Mouse (Mus musculus) liver, embryonic 16.5 days (tissue): Measurements from ENCODE around the gene Rdm1. TPM values are rescaled to one million over a fixed set of nuclear protein-coding genes. Genes with fewer than 3 reads are reported as not detected.
"Not testable (repeated sequence)": the region's sequence is repeated elsewhere in the genome, so short reads cannot be mapped to it uniquely, and the experiment has no call there.

Experiments used
- ATAC-seq: fragments of 200-750 bp; cut with Nextera tagmentation; 2 replicates; pipeline ENCODE4 v1.8.0; 2017; ENCODE audit warnings: low read depth, mild to moderate bottlenecking, moderate number of reproducible peaks, moderate library complexity
- H3K27ac ChIP-seq: fragments of 300-500 bp; sonication (generic); 2 replicates; pipeline ENCODE4 v1.5.1; 2014; ENCODE audit warnings: mild to moderate bottlenecking, low read length
- H3K27me3 ChIP-seq: fragments of 300-500 bp; sonication (generic); 2 replicates; pipeline ENCODE4 v1.6.1; 2014; ENCODE audit warnings: low read depth, low read length, mixed read lengths; ENCODE audit not compliant: control insufficient read depth, insufficient read depth
- H3K36me3 ChIP-seq: fragments of 300-500 bp; sonication (generic); 2 replicates; pipeline ENCODE4 v1.6.1; 2014; ENCODE audit warnings: mild to moderate bottlenecking; ENCODE audit not compliant: control insufficient read depth, insufficient read depth
- H3K4me1 ChIP-seq: fragments of 300-500 bp; sonication (generic); 2 replicates; pipeline ENCODE4 v1.6.1; 2014; ENCODE audit warnings: low read depth, low read length, mixed read lengths; ENCODE audit not compliant: control insufficient read depth
- H3K4me2 ChIP-seq: fragments of 300-500 bp; sonication (generic); 2 replicates; pipeline ENCODE4 v1.6.1; 2014; ENCODE audit warnings: low read depth, low read length, mixed read lengths
- H3K4me3 ChIP-seq: fragments of 300-500 bp; sonication (generic); 2 replicates; pipeline ENCODE4 v1.5.1; 2014; ENCODE audit warnings: low read depth, mild to moderate bottlenecking, low read length
- H3K9ac ChIP-seq: fragments of 300-500 bp; sonication (generic); 2 replicates; pipeline ENCODE4 v1.6.1; 2014; ENCODE audit warnings: low read depth, low read length
- H3K9me3 ChIP-seq: fragments of 300-500 bp; sonication (generic); replicated peaks from 2 replicates; pipeline ENCODE4 v1.6.1; 2016; ENCODE audit warnings: low read length; ENCODE audit not compliant: control insufficient read depth
- WGBS: fragments of 180-500 bp; shearing (Covaris S2); extraction: QIAGEN DNeasy Blood & Tissue Kit; methylation state at CpG from one replicate; pipeline ENCODE4 v1.1.7; 2014; ENCODE audit not compliant: insufficient replicate concordance; 5-methylcytosine and 5-hydroxymethylcytosine counted together
- polyA plus RNA-seq: library from polyadenylated mRNA; unstranded; fragments of >200 nt; fragmentation: Nextera tagmentation; extraction: Ambion mirVana; gene quantifications from 2 replicates; pipeline ENCODE4 v1.2.1, GENCODE M21; 2015

Rdm1 gene
- polyA plus RNA-seq, 1 experiment from 2014 or later: 10.1 TPM

DNA sequence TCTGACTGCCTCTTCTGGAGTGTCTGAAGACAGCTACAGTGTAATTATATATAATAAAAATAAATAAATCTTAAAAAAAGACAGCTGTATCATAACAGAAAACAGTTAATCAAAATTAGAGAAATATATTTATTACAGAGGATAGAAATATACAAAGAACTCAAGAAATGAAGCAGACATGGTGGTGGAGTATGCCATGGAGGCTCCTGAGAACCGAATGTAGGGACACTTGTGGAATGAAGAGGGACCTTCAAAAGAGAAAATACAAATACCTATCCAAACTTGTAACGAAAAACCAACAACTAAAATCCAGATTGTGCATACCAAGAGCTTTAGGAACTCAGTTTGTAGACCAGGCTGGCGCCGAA, 18.0 kb downstream of the Rdm1 start:
- not testable (repeated sequence) for H3K4me2 ChIP-seq, H3K4me3 ChIP-seq, H3K36me3 ChIP-seq, H3K9ac ChIP-seq, ATAC-seq, H3K27me3 ChIP-seq, H3K9me3 ChIP-seq
- Histone ChIP-seq H3K27ac (peak overlapping the region; percentile 64), H3K4me1 (peaks cover 11% of the 10 kb centered on the region)
- 0% methylated on average over 4 of the region's 4 CpGs for WGBS

DNA sequence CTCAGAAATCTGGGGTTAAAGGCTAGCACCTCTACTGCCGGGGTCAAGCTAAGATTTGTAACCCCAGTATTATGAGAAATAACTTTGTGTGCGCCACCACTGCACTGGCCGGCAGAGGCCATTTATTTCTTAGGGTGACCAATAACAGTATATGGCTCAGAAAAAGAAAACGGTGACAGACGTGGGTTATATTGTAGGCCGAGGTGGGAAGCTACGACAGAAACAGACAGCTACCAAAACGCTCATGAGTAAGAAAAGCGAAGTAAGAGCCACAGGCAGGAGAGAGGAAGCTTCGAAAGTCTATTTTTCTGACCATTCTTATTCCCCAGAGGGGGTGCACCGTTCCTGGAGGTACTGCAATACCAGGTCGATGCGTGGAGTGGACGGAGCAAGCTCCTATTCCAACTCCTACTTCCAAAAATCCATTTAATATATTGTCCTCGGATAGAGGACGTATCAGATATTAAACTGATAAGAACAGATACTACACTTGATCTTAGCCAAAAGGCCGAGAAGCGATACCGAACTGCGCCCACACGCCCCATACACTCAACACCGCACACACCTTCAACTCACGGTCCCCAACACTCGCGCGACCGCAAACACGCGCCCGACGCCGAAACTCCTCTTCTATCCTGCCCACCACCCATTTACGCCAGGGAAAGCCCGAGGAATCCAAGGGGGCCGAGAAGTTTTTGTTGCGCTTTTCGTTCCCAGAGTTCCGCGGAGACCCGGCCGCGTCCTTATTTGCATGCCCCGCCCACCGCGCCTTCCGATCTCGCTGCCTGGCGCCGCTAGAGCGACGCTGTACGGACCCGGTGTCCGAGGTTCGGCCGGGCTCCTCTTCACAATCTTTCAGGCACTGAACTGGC, 18.7 kb downstream of the Rdm1 start:
- ATAC-seq: peak; percentile 76

DNA sequence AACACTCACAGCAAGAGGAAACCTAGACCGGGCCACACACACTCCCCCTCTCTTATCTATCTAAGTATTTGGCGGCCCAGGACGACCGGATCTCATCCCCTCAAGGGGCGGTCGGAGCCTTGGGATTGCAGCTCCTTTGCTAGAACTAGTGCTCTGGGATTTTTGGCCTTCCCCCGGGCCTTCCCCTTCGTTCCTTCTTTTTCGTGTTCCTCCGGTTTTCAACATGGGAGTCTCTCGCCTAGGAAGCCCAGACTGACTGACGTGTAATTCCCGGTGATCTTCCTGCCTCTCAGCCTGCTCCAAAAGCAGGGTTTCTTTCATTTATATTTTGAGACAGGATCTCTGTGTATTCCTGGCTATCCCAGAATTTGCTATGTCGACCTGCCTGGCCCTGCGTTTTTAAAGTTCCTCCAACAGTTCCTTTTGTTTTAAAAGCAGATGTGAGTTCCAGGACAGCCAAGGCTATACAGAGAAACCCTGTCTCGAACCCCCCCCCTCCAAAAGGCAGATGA, 19.3 kb downstream of the Rdm1 start:
- peak overlapping the region; percentile 70; the same call in 1 of the 2 replicates for H3K27ac ChIP-seq
- H3K9me3 ChIP-seq, H3K27me3 ChIP-seq, H3K36me3 ChIP-seq, H3K4me1 ChIP-seq: not testable (repeated sequence)
- peak overlapping the region; percentile 64 for H3K4me2 ChIP-seq
- peak overlapping the region; percentile 52 for H3K4me3 ChIP-seq
- 17% methylated on average over 13 of the region's 16 CpGs for WGBS
- ATAC-seq: peak; percentile 0; the same call in 1 of the 2 replicates
- H3K9ac ChIP-seq: peak overlapping the region; percentile 58

More for the DNA sequence above, 18.7 kb downstream of the Rdm1 start:
- H3K4me1 ChIP-seq: peaks cover 11% of the 10 kb centered on the region
- H3K36me3 ChIP-seq, H3K9me3 ChIP-seq, H3K27me3 ChIP-seq: not testable (repeated sequence)
- peak overlapping the region; percentile 64 for H3K4me2 ChIP-seq
- under 1% methylated on average over 43 of the region's 56 CpGs for WGBS
- peak overlapping the region; percentile 70 for H3K27ac ChIP-seq
- peak overlapping the region; percentile 52 for H3K4me3 ChIP-seq
- H3K9ac ChIP-seq: peak overlapping the region; percentile 58

DNA sequence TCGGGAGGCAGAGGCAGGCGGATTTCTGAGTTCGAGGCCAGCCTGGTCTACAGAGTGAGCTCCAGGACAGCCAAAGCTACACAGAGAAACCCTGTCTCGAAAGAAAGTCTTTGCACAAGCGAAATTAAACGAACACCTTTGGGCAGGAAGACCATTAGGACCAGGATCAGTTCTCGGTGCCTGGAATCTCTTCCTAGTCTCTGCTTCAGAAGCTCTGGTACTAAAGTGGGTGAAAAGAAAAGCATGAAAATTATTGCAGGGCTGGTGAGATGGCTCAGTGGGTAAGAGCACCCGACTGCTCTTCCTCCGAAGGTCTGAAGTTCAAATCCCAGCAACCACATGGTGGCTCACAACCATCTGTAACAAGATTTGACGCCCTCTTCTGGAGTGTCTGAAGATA, 20.1 kb downstream of the Rdm1 start:
- H3K27me3 ChIP-seq, H3K4me3 ChIP-seq, H3K4me1 ChIP-seq, H3K27ac ChIP-seq, ATAC-seq, H3K36me3 ChIP-seq, H3K4me2 ChIP-seq, H3K9ac ChIP-seq, H3K9me3 ChIP-seq: not testable (repeated sequence)
- 84% methylated on average over 10 of the region's 10 CpGs for WGBS

GRCm38 (mm10) chr11:101656356-101656755, 29.4 kb downstream of the Rdm1 start:
- peaks cover 6% of the 10 kb centered on the region for H3K4me1 ChIP-seq
- H3K4me3 ChIP-seq: no peak overlapping the region
- H3K9me3 ChIP-seq: 0 out of 2 replicates have a peak, but pooled peaks cover 2% of the 10 kb centered on the region
- no peak overlapping the region for H3K9ac ChIP-seq
- no peak overlapping the region for H3K27ac ChIP-seq
- H3K4me2 ChIP-seq: no peak overlapping the region
- 69% methylated on average over 4 of the region's 4 CpGs for WGBS
- H3K27me3 ChIP-seq: peaks cover 3% of the 10 kb centered on the region
- no peaks in the 10 kb centered on the region for H3K36me3 ChIP-seq
- ATAC-seq: no peak

GRCm38 (mm10) chr11:101657528-101657885, 30.5 kb downstream of the Rdm1 start:
- WGBS: 11% methylated on average over 3 of the region's 3 CpGs
- Histone ChIP-seq H3K4me3 (peak overlapping the region; percentile 22; the same call in 1 of the 2 replicates), H3K9ac (peak overlapping the region; percentile 57; the same call in 1 of the 2 replicates), H3K36me3 (no peaks in the 10 kb centered on the region), H3K27ac (peak overlapping the region; percentile 83), H3K9me3 (0 out of 2 replicates have a peak, but pooled peaks cover 2% of the 10 kb centered on the region), H3K4me2 (peak overlapping the region; percentile 44), H3K27me3 (peaks cover 3% of the 10 kb centered on the region), H3K4me1 (peaks cover 15% of the 10 kb centered on the region)
- ATAC-seq: 0 out of 2 replicates have a peak, but pooled peaks have one; percentile 0

- under 1% methylated on average over 37 of the region's 40 CpGs for WGBS
- H3K9ac ChIP-seq: peak overlapping the region; percentile 57
Observed at GRCm38 (mm10) chr11:101657886-101658750, 31.1 kb downstream of the Rdm1 start.

GRCm38 (mm10) chr11:101658751-101659558, 32.0 kb downstream of the Rdm1 start:
- H3K9ac ChIP-seq: no peak overlapping the region
- H3K4me2 ChIP-seq: no peak overlapping the region
- peak; percentile 4 for ATAC-seq
- H3K27ac ChIP-seq: peak overlapping the region; percentile 78
- H3K27me3 ChIP-seq: no peaks in the 10 kb centered on the region; the same call in 1 of the 2 replicates
- WGBS: 26% methylated on average over 10 of the region's 10 CpGs
- H3K9me3 ChIP-seq: 0 out of 2 replicates have a peak, but pooled peaks cover 2% of the 10 kb centered on the region
- H3K36me3 ChIP-seq: no peaks in the 10 kb centered on the region
- no peak overlapping the region for H3K4me3 ChIP-seq
- H3K4me1 ChIP-seq: peaks cover 21% of the 10 kb centered on the region

More at GRCm38 (mm10) chr11:101657886-101658750, 31.1 kb downstream of the Rdm1 start:
- not testable (repeated sequence) for H3K27me3 ChIP-seq, H3K36me3 ChIP-seq, H3K9me3 ChIP-seq
- peak overlapping the region; percentile 44 for H3K4me2 ChIP-seq
- H3K27ac ChIP-seq: peak overlapping the region; percentile 83
- peak overlapping the region; percentile 22; the same call in 1 of the 2 replicates for H3K4me3 ChIP-seq
- peaks cover 19% of the 10 kb centered on the region for H3K4me1 ChIP-seq
- ATAC-seq: peak; percentile 88
